9 mouse cellular contexts compared by ENCODE assay signal in genomic region chr1:88482142-88483099, GRCm38 (mm10). TPM values are rescaled to one million over a fixed set of nuclear protein-coding genes. Genes with fewer than 3 reads are reported as not detected.
A peak's percentile ranks its signal among the peaks of the same experiment; 100 is the strongest.
DNase-seq lines count a peak whose midpoint lies in the region; ATAC-seq and TF ChIP-seq lines count a peak whose summit lies in the region.
"Had no signal": no experiment of that assay in that cellular context is flagged by ENCODE, and none has a peak within 500 bp of the region (broad histone marks: within the 10 kb centered on the region; RNA-seq: fewer than 3 reads in every experiment).

No protein-coding gene starts in this region.

- peak overlapping the region; percentile 19; the same call in 1 of the 2 replicates for H3K27ac ChIP-seq in lung, embryonic 14.5 days (ENCODE audit: low read depth)
- H3K27ac ChIP-seq in liver, embryonic 14.5 days = peak overlapping the region; percentile 95
- peak overlapping the region; percentile 41; the same call in 1 of the 2 replicates for H3K27ac ChIP-seq in neural tube, embryonic 14.5 days (ENCODE audit: low read depth, low read length)
- H3K27ac ChIP-seq: kidney, postnatal 0 days; limb, embryonic 12.5 days had no signal

- H3K9me3 ChIP-seq in lung, embryonic 14.5 days (ENCODE audit: low read depth, low read length) = no peaks in the 10 kb centered on the region
- no peaks in the 10 kb centered on the region for H3K9me3 ChIP-seq in liver, embryonic 14.5 days (ENCODE audit: control insufficient read depth, low read length)
- H3K9me3 ChIP-seq in neural tube, embryonic 14.5 days (ENCODE audit: control insufficient read depth, low read length) = no peaks in the 10 kb centered on the region
- H3K9me3 ChIP-seq: limb, embryonic 12.5 days had no signal

- no peak overlapping the region for H3K4me3 ChIP-seq in lung, embryonic 14.5 days (ENCODE audit: low read depth, low read length)
- no peak overlapping the region for H3K4me3 ChIP-seq in liver, embryonic 14.5 days (ENCODE audit: insufficient read depth in 1 of 2, low read depth in 2 of 2, low read length in 2 of 2)
- no peak overlapping the region for H3K4me3 ChIP-seq in neural tube, embryonic 14.5 days (ENCODE audit: low read depth, low read length)
- H3K4me3 ChIP-seq: limb, embryonic 12.5 days had no signal

- 0 out of 2 replicates have a peak, but pooled peaks have one; percentile 41 for ATAC-seq in lung, embryonic 14.5 days (ENCODE audit: insufficient read depth)
- ATAC-seq in erythroblast, adult 5-6 weeks (replicated peaks; ENCODE audit: low FRiP score, poor library complexity, severe bottlenecking) = peak; percentile 86
- peak; percentile 92 for ATAC-seq in liver, embryonic 14.5 days (ENCODE audit: insufficient read depth)
- peak; percentile 48; the same call in 1 of the 2 replicates for ATAC-seq in neural tube, embryonic 14.5 days (ENCODE audit: low read depth)

- DNase-seq in lung, embryonic 14.5 days = peak; percentile 50
- no peak for DNase-seq in lung, adult 18-20 months
- DNase-seq in liver, embryonic 14.5 days (ENCODE audit: low read depth in 3 of 3, low spot score in 3 of 3) = peak; percentile 63 to 71 (median 64)
- no peak for DNase-seq in left cerebral cortex, postnatal 14 days (ENCODE audit: low spot score in 2 of 2)
- DNase-seq in cerebellum, adult 9-11 months = no peak

- peak overlapping the region; percentile 15; the same call in 1 of the 2 replicates for H3K4me2 ChIP-seq in lung, embryonic 14.5 days
- peak overlapping the region; percentile 71 for H3K4me2 ChIP-seq in liver, embryonic 14.5 days (ENCODE audit: low read depth)
- H3K4me2 ChIP-seq in neural tube, embryonic 14.5 days (ENCODE audit: low read depth, low read length) = no peak overlapping the region
- H3K4me2 ChIP-seq: limb, embryonic 12.5 days had no signal

- WGBS in lung, embryonic 14.5 days = 35% methylated on average over 17 of the region's 17 CpGs
- 20% methylated on average over 17 of the region's 17 CpGs for WGBS in liver, embryonic 14.5 days (ENCODE audit: insufficient replicate concordance)
- 53% methylated on average over 17 of the region's 17 CpGs for WGBS in neural tube, embryonic 14.5 days

- TF ChIP-seq CTCF in lung, embryonic 14.5 days (IDR thresholded peaks at IDR 0.05; ENCODE audit: low read depth) = no peak
- TF ChIP-seq CTCF in liver, embryonic 14.5 days (IDR thresholded peaks at IDR 0.05; ENCODE audit: low read depth) = no peak

- intact Hi-C loops in left cerebral cortex, postnatal 14 days (cut with DNase I) = no loop called here

- H3K9ac ChIP-seq in lung, embryonic 14.5 days = no peak overlapping the region
- peak overlapping the region; percentile 47 for H3K9ac ChIP-seq in liver, embryonic 14.5 days (replicated peaks)
- H3K9ac ChIP-seq in neural tube, embryonic 14.5 days (replicated peaks; ENCODE audit: low read depth, low read length) = no peak overlapping the region
- H3K9ac ChIP-seq: limb, embryonic 12.5 days had no signal

- H3K4me1 ChIP-seq in lung, embryonic 14.5 days (ENCODE audit: insufficient read depth) = 0 out of 2 replicates have a peak, but pooled peaks cover 3% of the 10 kb centered on the region
- H3K4me1 ChIP-seq in liver, embryonic 14.5 days (replicated peaks; ENCODE audit: control insufficient read depth in 2 of 2, insufficient read depth in 2 of 2, low read length in 1 of 2) = peaks cover 37 to 46% of the 10 kb centered on the region in 2 experiments
- peaks cover 9% of the 10 kb centered on the region; the same call in 1 of the 2 replicates for H3K4me1 ChIP-seq in neural tube, embryonic 14.5 days (ENCODE audit: control insufficient read depth, insufficient read depth, low read length)

- no peaks in the 10 kb centered on the region for H3K36me3 ChIP-seq in lung, embryonic 14.5 days (ENCODE audit: insufficient read depth)
- no peaks in the 10 kb centered on the region for H3K36me3 ChIP-seq in liver, embryonic 14.5 days (replicated peaks; ENCODE audit: control insufficient read depth, insufficient read depth, low read depth)
- no peaks in the 10 kb centered on the region for H3K36me3 ChIP-seq in neural tube, embryonic 14.5 days (ENCODE audit: control insufficient read depth, insufficient read depth, low read length)
- H3K36me3 ChIP-seq: limb, embryonic 12.5 days had no signal

- no peaks in the 10 kb centered on the region for H3K27me3 ChIP-seq in lung, embryonic 14.5 days (ENCODE audit: insufficient read depth, low read length)
- no peaks in the 10 kb centered on the region for H3K27me3 ChIP-seq in liver, embryonic 14.5 days (ENCODE audit: control insufficient read depth, insufficient read depth, low read length)
- H3K27me3 ChIP-seq in neural tube, embryonic 14.5 days (ENCODE audit: control insufficient read depth, insufficient read depth, low read length) = no peaks in the 10 kb centered on the region

- peak; percentile 80 for TF ChIP-seq EP300 in liver, embryonic 14.5 days (IDR thresholded peaks at IDR 0.05; ENCODE audit: low read depth)

RNA-seq across cellular contexts. Expression of gene Glrp1, which starts 27.4 kb away (rescaled TPM):
- 0.27 and 0.38 TPM in 2 replicates for polyA plus RNA-seq in lung, embryonic 14.5 days (2014; fragmentation: Nextera tagmentation; extraction: Ambion mirVana)
- 0.42 TPM in 1 of 2 replicates, not detected in the other for total RNA-seq in erythroblast, adult 5-6 weeks (2015; ENCODE audit: low replicate concordance)
- not detected in 2 replicates for total RNA-seq in erythroblast, adult 5-6 weeks (2017; ENCODE audit: low replicate concordance)
- 0.05 and 0.09 TPM in 2 replicates for polyA plus RNA-seq in liver, embryonic 14.5 days (2012; rRNA removed)
- not detected in 2 replicates for polyA plus RNA-seq in liver, embryonic 14.5 days (2014; fragmentation: Nextera tagmentation; extraction: Ambion mirVana)
- not detected in 2 replicates for polyA plus RNA-seq in neural tube, embryonic 14.5 days (2014; fragmentation: Nextera tagmentation; extraction: Ambion mirVana)
- not detected for total RNA-seq in left cerebral cortex, postnatal 14 days (2021)
- polyA plus RNA-seq: limb, embryonic 12.5 days had no signal

Comparison
In these comparisons a context has a peak if more than half of its experiments do, and no peak if none do; other contexts are left out.
1. DNase-seq: peak in lung, embryonic 14.5 days (single experiment) and liver, embryonic 14.5 days (3 of 3); none in lung, adult 18-20 months (0 of 2), left cerebral cortex, postnatal 14 days (0 of 2) and cerebellum, adult 9-11 months (single experiment).
2. ATAC-seq: peak in every context shown above with its lines; median percentile 92 in liver, embryonic 14.5 days; 86 in erythroblast, adult 5-6 weeks; 48 in neural tube, embryonic 14.5 days; 41 in lung, embryonic 14.5 days.
3. H3K27ac ChIP-seq: peak in every context shown above with its lines; median percentile 95 in liver, embryonic 14.5 days; 41 in neural tube, embryonic 14.5 days; 19 in lung, embryonic 14.5 days.